Mouse (Mus musculus): ENCODE measurements around the gene Slc2a2. TPM values are rescaled to one million over a fixed set of nuclear protein-coding genes. Genes with fewer than 3 reads are reported as not detected.

The Slc2a2 gene
- polyA plus RNA-seq (2015; fragmentation: Nextera tagmentation; extraction: Ambion mirVana), result 0.05 and 0.27 TPM in 2 replicates

DNA sequence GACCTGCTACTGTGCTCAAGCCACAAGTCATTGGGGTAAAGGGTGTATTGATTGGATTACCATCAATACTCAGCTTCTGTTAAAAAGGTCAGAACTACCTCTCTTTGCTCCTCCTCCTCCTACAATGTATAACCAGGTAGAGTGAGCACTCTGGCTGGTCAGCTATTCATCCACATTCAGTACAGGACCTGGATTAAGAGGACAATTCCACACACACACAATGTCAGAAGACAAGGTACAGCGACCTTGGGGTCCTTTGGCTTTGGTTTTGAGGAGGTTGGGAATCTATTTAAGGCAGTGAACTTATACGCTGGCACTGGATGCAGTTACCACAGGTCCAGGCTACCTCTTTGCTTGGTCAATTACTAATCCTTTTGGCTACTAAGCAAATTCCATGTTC is at the start of gene Slc2a2:
TSS of gene Slc2a2 (plus strand) at position 107 of the 400 bp plus-strand sequence.
- Histone ChIP-seq H3K9me3 (no peaks in the 10 kb centered on the region), H3K4me1 (no peaks in the 10 kb centered on the region), H3K4me3 (no peak within 1 kb of the TSS), H3K27ac (no peak within 1 kb of the TSS), H3K4me2 (replicated peaks) (no peak within 1 kb of the TSS), H3K9ac (no peak within 1 kb of the TSS), H3K36me3 (no peaks in the 10 kb centered on the region), H3K27me3 (no peaks in the 10 kb centered on the region)
- no peak for ATAC-seq (ENCODE audit: low FRiP score, low read depth)
- 82% methylated on average over 2 of the region's 2 CpGs for WGBS

DNA sequence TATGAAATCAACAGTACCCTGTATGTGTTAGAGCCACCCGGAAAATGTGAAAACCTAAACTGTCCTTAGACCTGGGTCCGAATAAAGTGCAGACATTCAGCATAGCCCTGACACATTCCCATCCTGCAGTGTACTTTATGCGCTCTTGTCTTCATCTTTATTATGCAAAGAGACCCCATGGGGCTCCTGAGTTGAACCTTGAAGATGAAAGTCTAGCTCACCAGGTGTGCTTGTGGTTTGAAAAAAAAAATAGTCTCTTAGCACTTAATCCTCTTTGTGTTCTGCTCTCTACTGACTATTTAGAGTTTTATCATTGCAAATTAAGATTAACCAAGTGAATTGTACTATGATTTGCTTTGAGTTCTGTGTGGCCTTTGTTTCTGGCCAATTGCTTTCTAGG is 45.1 kb upstream of the Slc2a2 start:
- Histone ChIP-seq H3K9ac (no peak overlapping the region), H3K4me2 (replicated peaks) (no peak overlapping the region), H3K4me1 (no peaks in the 10 kb centered on the region), H3K9me3 (no peaks in the 10 kb centered on the region), H3K27me3 (no peaks in the 10 kb centered on the region), H3K4me3 (no peak overlapping the region), H3K36me3 (no peaks in the 10 kb centered on the region), H3K27ac (no peak overlapping the region)
- no peak for ATAC-seq (ENCODE audit: low FRiP score, low read depth)
- 61% methylated on average over 3 of the region's 3 CpGs for WGBS

DNA sequence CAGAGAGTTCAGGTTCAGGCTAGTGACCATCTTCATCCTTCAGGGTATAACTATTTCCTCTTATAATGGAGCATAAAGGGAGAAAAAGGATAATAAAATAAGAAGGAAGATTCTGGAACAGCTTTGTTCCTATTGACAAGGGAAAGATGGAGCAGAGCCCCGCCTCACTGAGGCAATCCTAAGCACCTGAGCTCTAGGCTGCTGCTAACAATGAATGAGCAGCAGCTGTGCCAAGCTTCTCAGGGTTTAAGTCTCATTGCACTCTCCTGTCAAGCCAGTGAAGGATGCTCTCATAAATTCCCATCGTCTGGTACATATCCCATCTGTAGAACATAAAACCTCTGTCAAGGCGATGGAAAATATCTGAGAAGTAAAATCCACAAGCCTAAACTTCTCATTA is 44.7 kb upstream of the Slc2a2 start:
- 57% methylated on average over 3 of the region's 3 CpGs for WGBS

DNA sequence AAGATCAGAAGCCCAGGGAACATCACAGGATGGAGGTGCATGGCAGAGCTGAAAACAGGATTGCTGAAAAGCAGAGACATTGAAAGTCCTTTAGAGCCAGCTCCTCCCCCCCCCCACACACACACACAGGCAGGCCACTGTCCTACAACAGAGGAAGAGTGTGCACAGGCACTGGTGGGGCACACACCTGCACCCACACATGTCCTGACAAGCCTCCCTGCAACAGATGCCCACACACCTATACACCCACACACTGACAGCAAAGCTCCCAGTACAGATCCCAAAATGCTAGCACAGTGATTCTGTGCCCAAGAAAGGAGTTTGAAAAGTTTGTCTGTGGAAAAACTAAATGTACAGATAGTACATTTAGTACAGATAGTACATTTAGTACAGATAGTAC is 43.0 kb upstream of the Slc2a2 start:
- no peaks in the 10 kb centered on the region for H3K36me3 ChIP-seq
- no peak overlapping the region for H3K4me3 ChIP-seq
- no peaks in the 10 kb centered on the region for H3K9me3 ChIP-seq
- H3K4me1 ChIP-seq, result no peaks in the 10 kb centered on the region
- ATAC-seq (ENCODE audit: low FRiP score, low read depth), result no peak
- no peak overlapping the region for H3K27ac ChIP-seq
- no peaks in the 10 kb centered on the region for H3K27me3 ChIP-seq
- no peak overlapping the region for H3K9ac ChIP-seq
- no peak overlapping the region for H3K4me2 ChIP-seq (replicated peaks)

More for the DNA sequence above, 44.7 kb upstream of the Slc2a2 start:
- Histone ChIP-seq H3K36me3 (no peaks in the 10 kb centered on the region), H3K27me3 (no peaks in the 10 kb centered on the region), H3K27ac (no peak overlapping the region), H3K4me3 (no peak overlapping the region), H3K4me1 (no peaks in the 10 kb centered on the region), H3K9ac (no peak overlapping the region), H3K9me3 (no peaks in the 10 kb centered on the region), H3K4me2 (replicated peaks) (no peak overlapping the region)
- peak; percentile 44; the same call in 1 of the 2 replicates for ATAC-seq (ENCODE audit: low FRiP score, low read depth)

DNA sequence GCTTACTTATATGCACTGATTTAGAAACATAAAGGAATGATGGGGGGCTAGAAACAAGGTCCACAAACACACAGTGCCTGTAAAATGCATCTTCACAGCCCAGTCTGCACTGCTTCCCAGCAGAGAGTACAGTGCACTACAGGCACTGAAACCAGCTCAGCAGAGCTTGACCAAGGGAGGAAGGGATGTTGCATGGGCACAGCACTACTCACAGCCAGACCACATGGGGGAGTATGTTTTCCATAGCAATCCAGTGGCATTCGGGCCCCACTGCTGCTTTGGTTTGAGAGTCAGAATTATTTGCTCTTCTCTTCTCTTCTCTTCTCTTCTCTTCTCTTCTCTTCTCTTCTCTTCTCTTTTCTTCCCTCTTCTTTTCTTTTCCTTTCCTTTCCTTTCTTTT is 39.4 kb upstream of the Slc2a2 start:
- Histone ChIP-seq H3K9ac (no peak overlapping the region), H3K27me3 (no peaks in the 10 kb centered on the region), H3K27ac (no peak overlapping the region), H3K9me3 (no peaks in the 10 kb centered on the region), H3K36me3 (no peaks in the 10 kb centered on the region), H3K4me3 (no peak overlapping the region), H3K4me1 (no peaks in the 10 kb centered on the region), H3K4me2 (replicated peaks) (no peak overlapping the region)
- 50% methylated on average over 1 of the region's 1 CpGs for WGBS
- ATAC-seq (ENCODE audit: low FRiP score, low read depth), result no peak

DNA sequence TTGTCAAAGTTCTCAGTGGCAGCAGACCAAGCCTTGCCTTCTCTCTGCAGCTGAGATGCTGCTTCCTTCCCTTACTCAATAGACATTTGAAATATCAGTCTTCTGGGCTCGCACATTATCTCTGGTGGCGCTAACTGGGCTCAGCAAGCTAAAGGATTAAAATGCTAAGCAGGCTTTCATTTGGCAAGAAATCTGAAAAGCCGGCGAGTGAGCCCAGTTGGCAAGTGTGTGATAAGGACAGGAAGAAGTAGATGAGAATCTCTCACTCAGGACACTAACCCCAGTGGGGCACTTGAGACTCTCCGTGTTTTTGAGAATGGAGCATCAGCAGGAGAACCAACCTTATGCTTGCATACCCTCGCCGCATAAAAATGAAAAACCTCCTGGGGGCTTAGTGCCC is 16.9 kb upstream of the Slc2a2 start:
- H3K9me3 ChIP-seq, result no peaks in the 10 kb centered on the region
- H3K4me2 ChIP-seq (replicated peaks), result no peak overlapping the region
- H3K27me3 ChIP-seq, result no peaks in the 10 kb centered on the region
- ATAC-seq (ENCODE audit: low FRiP score, low read depth), result no peak
- no peak overlapping the region for H3K9ac ChIP-seq
- no peaks in the 10 kb centered on the region for H3K36me3 ChIP-seq
- no peak overlapping the region for H3K4me3 ChIP-seq
- no peak overlapping the region for H3K27ac ChIP-seq
- 88% methylated on average over 7 of the region's 7 CpGs for WGBS
- no peaks in the 10 kb centered on the region for H3K4me1 ChIP-seq

DNA sequence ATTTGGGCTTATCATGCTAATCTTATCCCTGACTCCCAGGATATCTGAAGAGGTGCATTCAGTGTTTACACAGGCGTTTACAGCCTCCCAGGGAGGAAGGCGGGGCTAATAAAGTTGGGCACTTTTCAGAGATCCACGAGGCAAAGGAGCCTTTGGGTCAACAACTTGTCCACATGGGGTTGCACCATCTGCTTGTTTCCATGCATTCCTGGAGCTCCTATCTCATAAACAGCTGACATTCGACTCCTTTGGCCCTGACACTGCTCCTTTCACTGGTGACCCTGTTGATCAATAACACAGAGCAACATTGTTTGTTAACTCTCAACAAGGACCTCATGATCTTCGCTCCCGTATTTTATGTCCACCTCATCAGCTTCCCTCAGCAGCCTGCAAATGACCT is 15.8 kb upstream of the Slc2a2 start:
- Histone ChIP-seq H3K27me3 (no peaks in the 10 kb centered on the region), H3K4me2 (replicated peaks) (no peak overlapping the region), H3K27ac (no peak overlapping the region), H3K4me1 (no peaks in the 10 kb centered on the region), H3K4me3 (no peak overlapping the region), H3K9me3 (no peaks in the 10 kb centered on the region), H3K9ac (no peak overlapping the region), H3K36me3 (no peaks in the 10 kb centered on the region)
- no peak for ATAC-seq (ENCODE audit: low FRiP score, low read depth)
- 31% methylated on average over 6 of the region's 6 CpGs for WGBS

DNA sequence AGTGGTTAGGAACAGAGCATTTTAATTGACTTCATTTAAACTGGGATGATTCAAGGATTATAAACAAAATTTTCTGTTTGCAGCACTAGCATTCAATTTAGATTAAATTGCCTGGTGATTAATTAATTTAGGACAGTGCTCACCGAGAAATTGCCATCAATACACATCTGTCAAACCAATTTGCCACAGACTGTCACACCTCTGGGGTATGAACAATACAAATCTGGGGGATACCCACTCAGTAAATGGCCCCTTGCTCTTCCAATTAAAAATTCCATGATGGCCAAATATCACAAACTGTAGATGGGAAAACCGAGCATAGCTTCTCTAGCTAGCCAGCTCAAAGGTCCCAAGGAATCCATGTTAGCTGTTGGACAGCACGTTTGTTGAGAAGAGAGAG is 15.3 kb upstream of the Slc2a2 start:
- Histone ChIP-seq H3K27ac (no peak overlapping the region), H3K27me3 (no peaks in the 10 kb centered on the region), H3K4me3 (no peak overlapping the region), H3K4me2 (replicated peaks) (no peak overlapping the region), H3K36me3 (no peaks in the 10 kb centered on the region), H3K4me1 (no peaks in the 10 kb centered on the region), H3K9ac (no peak overlapping the region), H3K9me3 (no peaks in the 10 kb centered on the region)
- ATAC-seq (ENCODE audit: low FRiP score, low read depth), result no peak
- 71% methylated on average over 3 of the region's 3 CpGs for WGBS

DNA sequence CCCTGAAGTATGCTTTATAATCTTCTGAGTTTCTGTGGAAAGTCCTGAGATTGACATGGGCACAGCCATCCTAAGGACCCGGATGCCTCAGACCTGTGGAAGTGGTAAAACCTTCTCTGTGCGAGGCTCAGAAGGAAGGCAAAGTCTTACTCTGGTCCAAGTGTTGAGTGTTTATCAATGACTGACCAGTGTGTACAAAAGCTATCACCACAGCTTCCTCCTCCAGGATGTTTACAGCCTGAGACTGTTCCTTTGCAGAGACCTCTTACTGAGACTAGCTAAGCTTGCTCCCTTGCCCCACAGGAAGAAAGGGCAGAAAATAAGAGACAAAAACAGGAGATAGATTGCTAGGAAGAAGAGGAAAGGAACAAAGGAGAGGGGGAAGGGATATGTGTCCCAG is 12.2 kb upstream of the Slc2a2 start:
- no peak for ATAC-seq (ENCODE audit: low FRiP score, low read depth)
- Histone ChIP-seq H3K27me3 (no peaks in the 10 kb centered on the region), H3K36me3 (no peaks in the 10 kb centered on the region), H3K4me3 (no peak overlapping the region), H3K4me2 (replicated peaks) (no peak overlapping the region), H3K4me1 (no peaks in the 10 kb centered on the region), H3K27ac (no peak overlapping the region), H3K9me3 (no peaks in the 10 kb centered on the region), H3K9ac (no peak overlapping the region)
- whole genome bisulfite sequencing, result 89% methylated on average over 2 of the region's 2 CpGs

DNA sequence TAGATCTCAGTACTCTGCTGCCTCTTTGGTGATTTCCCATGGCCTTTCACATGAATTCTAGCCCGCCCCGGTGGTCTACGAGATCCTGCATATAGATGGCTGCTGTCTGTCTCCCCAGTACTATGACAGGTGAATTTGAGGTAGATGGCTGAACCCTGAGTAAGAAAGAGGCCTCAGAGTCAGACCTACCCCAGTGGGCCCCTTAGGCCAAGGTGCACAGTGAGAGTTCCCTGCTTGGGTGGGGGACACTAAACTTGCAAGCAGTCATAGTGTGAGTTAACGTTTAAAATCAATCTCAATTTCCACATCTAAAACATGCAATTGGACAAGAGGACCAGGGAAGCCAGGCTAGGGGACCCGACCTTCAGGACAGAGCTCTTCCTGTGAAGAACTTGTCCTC is 2.9 kb upstream of the Slc2a2 start:
- Histone ChIP-seq H3K4me3 (no peak overlapping the region), H3K4me1 (no peaks in the 10 kb centered on the region), H3K27me3 (no peaks in the 10 kb centered on the region), H3K4me2 (replicated peaks) (no peak overlapping the region), H3K27ac (no peak overlapping the region), H3K9me3 (no peaks in the 10 kb centered on the region), H3K9ac (no peak overlapping the region), H3K36me3 (no peaks in the 10 kb centered on the region)
- 79% methylated on average over 5 of the region's 5 CpGs for WGBS
- ATAC-seq (ENCODE audit: low FRiP score, low read depth), result no peak

DNA sequence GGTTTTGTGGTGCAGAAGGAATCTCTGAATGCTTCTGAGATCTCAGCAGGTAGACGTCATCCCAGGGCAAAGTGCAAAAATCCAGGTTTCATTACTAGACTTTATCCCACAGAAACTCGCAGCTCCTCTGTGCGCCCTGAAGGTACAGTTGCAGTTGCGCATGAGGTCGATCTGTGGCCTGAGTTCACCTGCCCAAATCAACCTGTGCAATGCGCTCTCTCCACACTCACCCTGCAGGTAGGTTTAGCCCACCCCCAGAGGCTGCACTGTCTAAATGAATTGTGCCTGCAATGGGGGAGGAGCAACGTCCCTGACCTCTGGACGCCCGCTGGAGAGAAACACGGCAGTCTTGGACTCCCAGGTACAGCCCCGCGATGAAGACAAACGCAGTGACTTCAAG is 2.1 kb upstream of the Slc2a2 start:
- no peaks in the 10 kb centered on the region for H3K9me3 ChIP-seq
- H3K27ac ChIP-seq, result no peak overlapping the region
- no peaks in the 10 kb centered on the region for H3K27me3 ChIP-seq
- ATAC-seq (ENCODE audit: low FRiP score, low read depth), result no peak
- WGBS, result 73% methylated on average over 13 of the region's 13 CpGs
- no peak overlapping the region for H3K4me2 ChIP-seq (replicated peaks)
- H3K9ac ChIP-seq, result no peak overlapping the region
- H3K4me3 ChIP-seq, result no peak overlapping the region
- no peaks in the 10 kb centered on the region for H3K36me3 ChIP-seq
- H3K4me1 ChIP-seq, result no peaks in the 10 kb centered on the region

DNA sequence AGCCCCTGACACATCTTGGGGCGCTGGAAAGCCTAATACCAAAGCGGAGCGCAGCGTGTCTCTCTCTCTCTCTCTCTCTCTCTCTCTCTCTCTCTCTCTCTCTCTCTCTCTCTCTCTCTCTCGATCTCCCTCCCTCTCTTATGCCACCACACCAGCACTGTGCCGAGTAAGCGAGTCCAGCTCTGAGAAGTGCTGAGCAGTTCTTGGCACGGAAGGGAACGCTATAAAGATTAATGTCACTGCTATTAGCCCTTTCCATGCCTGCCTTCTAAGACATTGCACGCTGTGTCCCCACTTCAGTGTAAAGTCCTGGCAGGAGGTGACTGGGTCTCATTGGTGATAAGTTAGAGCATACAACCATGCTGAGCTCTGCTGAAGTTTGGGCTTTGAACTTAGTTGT is 1.5 kb upstream of the Slc2a2 start:
- H3K27ac ChIP-seq, result no peak overlapping the region
- no peak overlapping the region for H3K4me3 ChIP-seq
- no peaks in the 10 kb centered on the region for H3K36me3 ChIP-seq
- no peak for ATAC-seq (ENCODE audit: low FRiP score, low read depth)
- H3K9ac ChIP-seq, result no peak overlapping the region
- H3K4me2 ChIP-seq (replicated peaks), result no peak overlapping the region
- H3K27me3 ChIP-seq, result no peaks in the 10 kb centered on the region
- no peaks in the 10 kb centered on the region for H3K4me1 ChIP-seq
- H3K9me3 ChIP-seq, result no peaks in the 10 kb centered on the region
- 56% methylated on average over 10 of the region's 10 CpGs for WGBS

DNA sequence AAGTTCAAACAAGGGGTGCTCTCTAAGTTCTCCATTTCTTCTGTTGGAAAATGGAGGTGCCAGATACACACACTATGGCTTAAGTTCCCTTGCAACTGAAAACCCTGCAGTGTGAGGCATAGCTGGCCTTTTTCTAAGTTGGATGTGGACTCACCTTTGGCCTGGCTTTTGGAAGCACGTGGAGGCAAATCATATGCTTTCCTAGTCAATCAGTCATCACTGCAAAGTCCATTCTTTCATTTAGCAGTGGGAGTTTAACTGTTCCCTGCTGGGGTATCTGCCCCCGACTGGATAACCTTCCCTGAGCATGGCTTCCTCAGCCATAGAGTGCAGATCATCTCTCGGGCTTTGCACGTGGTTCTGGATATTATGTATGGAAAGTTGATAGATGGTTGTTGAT is 1.9 kb downstream of the Slc2a2 start:
- Histone ChIP-seq H3K4me1 (no peaks in the 10 kb centered on the region), H3K4me3 (no peak overlapping the region), H3K4me2 (replicated peaks) (no peak overlapping the region), H3K27ac (no peak overlapping the region), H3K36me3 (no peaks in the 10 kb centered on the region), H3K27me3 (no peaks in the 10 kb centered on the region), H3K9ac (no peak overlapping the region), H3K9me3 (no peaks in the 10 kb centered on the region)
- 80% methylated on average over 4 of the region's 4 CpGs for WGBS
- ATAC-seq (ENCODE audit: low FRiP score, low read depth), result no peak

All from limb, embryonic 13.5 days (tissue).